Mouse (Mus musculus) heart, embryonic 11.5 days (tissue): ENCODE measurements around the gene Olfr1416. TPM values are rescaled to one million over a fixed set of nuclear protein-coding genes. Genes with fewer than 3 reads are reported as not detected.
A peak's percentile ranks its signal among the peaks of the same experiment; 100 is the strongest.

Source experiments
- ATAC-seq: fragments of 200-750 bp; cut with Nextera tagmentation; replicated peaks from 2 replicates; pipeline ENCODE4 v1.8.0; 2017; ENCODE audit warnings: moderate library complexity; ENCODE audit not compliant: insufficient number of reproducible peaks, low FRiP score, low TSS enrichment
- H3K27ac ChIP-seq: fragments of 300-500 bp; sonication (generic); 2 replicates; pipeline ENCODE4 v1.5.1; 2014; ENCODE audit warnings: mild to moderate bottlenecking, low read depth, low read length
- H3K27me3 ChIP-seq: fragments of 300-500 bp; sonication (generic); 2 replicates; pipeline ENCODE4 v1.6.1; 2014; ENCODE audit warnings: mild to moderate bottlenecking, low read length, mixed read lengths; ENCODE audit not compliant: control insufficient read depth, insufficient read depth
- H3K36me3 ChIP-seq: fragments of 300-500 bp; sonication (generic); 2 replicates; pipeline ENCODE4 v1.6.1; 2014; ENCODE audit warnings: mild to moderate bottlenecking, low read length, moderate library complexity, mixed read lengths; ENCODE audit not compliant: control insufficient read depth, insufficient read depth
- H3K4me1 ChIP-seq: fragments of 300-500 bp; sonication (generic); 2 replicates; pipeline ENCODE4 v1.6.1; 2014; ENCODE audit warnings: low read length; ENCODE audit not compliant: control insufficient read depth, insufficient read depth
- H3K4me2 ChIP-seq: fragments of 300-500 bp; sonication (generic); 2 replicates; pipeline ENCODE4 v1.6.1; 2014; ENCODE audit warnings: mild to moderate bottlenecking, moderate library complexity
- H3K4me3 ChIP-seq: fragments of 300-500 bp; sonication (generic); 2 replicates; pipeline ENCODE4 v1.5.1; 2014; ENCODE audit warnings: low read depth, low read length
- H3K9ac ChIP-seq: fragments of 300-500 bp; sonication (generic); 2 replicates; pipeline ENCODE4 v1.6.1; 2014; ENCODE audit warnings: mild to moderate bottlenecking, low read depth, low read length, moderate library complexity
- H3K9me3 ChIP-seq: fragments of 300-500 bp; sonication (generic); replicated peaks from 2 replicates; pipeline ENCODE4 v1.6.1; 2016; ENCODE audit warnings: low read length; ENCODE audit not compliant: control insufficient read depth
- WGBS: fragments of 180-500 bp; shearing (Covaris S2); extraction: QIAGEN DNeasy Blood & Tissue Kit; methylation state at CpG from one replicate; pipeline ENCODE4 v1.1.7; 2014; ENCODE audit not compliant: insufficient replicate concordance; 5-methylcytosine and 5-hydroxymethylcytosine counted together
- polyA plus RNA-seq: library from polyadenylated mRNA; unstranded; fragments of >200 nt; fragmentation: Nextera tagmentation; extraction: Ambion mirVana; gene quantifications from 2 replicates; pipeline ENCODE4 v1.2.1, GENCODE M21; 2014

Gene Olfr1416
- polyA plus RNA-seq, 1 experiment from 2014 or later: not detected

DNA sequence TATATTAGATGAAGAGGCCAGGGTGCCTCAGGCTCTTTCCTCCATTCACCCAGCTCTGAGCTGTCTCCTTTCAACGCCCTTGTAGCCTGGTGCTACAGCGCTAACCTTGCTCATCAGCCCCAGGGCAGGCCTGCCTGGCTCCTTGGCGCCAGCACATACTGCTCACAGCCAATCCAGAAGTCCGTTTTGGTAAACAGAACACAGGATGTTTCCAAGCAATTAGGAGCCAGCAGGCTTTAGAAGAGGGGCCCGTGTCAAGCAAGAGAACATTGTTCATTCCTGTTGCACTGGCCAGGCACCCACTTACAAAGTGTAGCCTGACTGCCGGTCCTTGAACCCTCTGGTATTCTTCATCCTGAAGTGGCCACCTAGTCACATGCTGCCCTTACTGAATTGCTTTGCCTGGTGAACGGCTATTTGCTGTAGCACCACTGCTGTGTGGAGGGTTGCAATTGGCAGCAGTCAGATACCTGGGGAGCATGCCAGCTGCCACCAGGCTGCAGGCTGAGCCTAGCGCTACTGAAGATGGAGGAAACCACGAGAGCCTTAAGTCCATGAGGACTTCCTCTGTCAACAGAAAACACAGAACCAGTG lies 47.1 kb downstream of the Olfr1416 start:
- peak; percentile 36 for ATAC-seq
- Histone ChIP-seq H3K27me3 (no peaks in the 10 kb centered on the region), H3K9ac (no peak overlapping the region), H3K36me3 (peaks cover 11% of the 10 kb centered on the region), H3K9me3 (no peaks in the 10 kb centered on the region), H3K27ac (peak overlapping the region; percentile 70), H3K4me1 (peaks cover 21% of the 10 kb centered on the region), H3K4me2 (no peak overlapping the region), H3K4me3 (no peak overlapping the region)
- WGBS: 30% methylated on average over 9 of the region's 9 CpGs

DNA sequence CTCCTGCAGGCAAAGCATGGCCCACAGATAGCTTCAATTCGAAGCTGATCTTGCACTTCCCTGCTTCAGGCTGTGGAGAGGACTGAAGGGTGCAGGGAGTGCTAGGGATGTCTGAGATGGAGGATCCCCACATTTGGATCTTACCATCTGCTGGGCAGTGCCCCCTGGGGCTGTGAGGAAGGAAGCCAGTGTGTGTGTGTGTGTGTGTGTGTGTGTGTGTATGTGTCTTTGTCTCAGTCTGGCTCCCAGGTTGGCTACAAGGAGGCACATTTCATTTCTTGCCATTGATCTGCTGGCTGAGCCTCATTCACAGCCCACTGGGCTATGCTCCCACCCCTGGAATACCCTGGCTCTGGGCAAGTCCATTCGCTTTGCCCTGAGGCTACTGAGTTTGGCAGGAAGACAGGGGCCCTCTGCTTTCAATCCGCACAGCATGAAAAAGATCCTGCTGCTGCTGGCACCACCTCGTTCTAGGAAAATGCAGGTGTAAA lies 48.0 kb downstream of the Olfr1416 start:
- 53% methylated on average over 4 of the region's 4 CpGs for WGBS
- no peaks in the 10 kb centered on the region for H3K27me3 ChIP-seq
- no peak overlapping the region for H3K9ac ChIP-seq

DNA sequence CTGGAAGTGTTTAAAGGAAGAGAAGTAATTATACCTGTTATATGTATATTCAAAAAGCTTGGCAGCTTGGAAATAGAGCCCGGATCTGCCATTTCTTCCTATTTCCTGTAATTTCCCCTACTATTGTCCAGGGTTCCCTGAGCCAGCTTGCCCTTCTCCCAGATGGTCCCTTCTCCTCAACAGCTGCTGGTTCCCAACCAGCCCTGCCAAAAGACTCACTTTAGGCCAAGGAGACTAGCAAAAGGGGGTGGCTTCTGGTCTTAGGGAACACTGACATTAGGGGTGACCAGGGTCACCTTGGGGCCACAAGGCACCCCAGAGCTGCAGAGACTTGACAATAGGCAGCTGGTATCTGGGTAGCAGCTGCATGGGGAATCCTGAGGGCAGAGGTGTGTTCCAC lies 49.9 kb downstream of the Olfr1416 start:
- no peaks in the 10 kb centered on the region for H3K9me3 ChIP-seq
- no peak overlapping the region for H3K27ac ChIP-seq
- WGBS: 83% methylated on average over 1 of the region's 1 CpGs
- H3K9ac ChIP-seq: no peak overlapping the region
- H3K36me3 ChIP-seq: peaks cover 10% of the 10 kb centered on the region
- no peaks in the 10 kb centered on the region; the same call in 1 of the 2 replicates for H3K27me3 ChIP-seq
- H3K4me3 ChIP-seq: no peak overlapping the region
- ATAC-seq: no peak
- H3K4me1 ChIP-seq: peaks cover 17% of the 10 kb centered on the region
- no peak overlapping the region for H3K4me2 ChIP-seq

More for the DNA sequence above, 48.0 kb downstream of the Olfr1416 start:
- Histone ChIP-seq H3K4me2 (no peak overlapping the region), H3K4me1 (peaks cover 21% of the 10 kb centered on the region), H3K36me3 (peaks cover 10% of the 10 kb centered on the region), H3K27ac (0 out of 2 replicates have a peak overlapping the region, but pooled peaks have one; percentile 70), H3K9me3 (no peaks in the 10 kb centered on the region), H3K4me3 (no peak overlapping the region)
- no peak for ATAC-seq

DNA sequence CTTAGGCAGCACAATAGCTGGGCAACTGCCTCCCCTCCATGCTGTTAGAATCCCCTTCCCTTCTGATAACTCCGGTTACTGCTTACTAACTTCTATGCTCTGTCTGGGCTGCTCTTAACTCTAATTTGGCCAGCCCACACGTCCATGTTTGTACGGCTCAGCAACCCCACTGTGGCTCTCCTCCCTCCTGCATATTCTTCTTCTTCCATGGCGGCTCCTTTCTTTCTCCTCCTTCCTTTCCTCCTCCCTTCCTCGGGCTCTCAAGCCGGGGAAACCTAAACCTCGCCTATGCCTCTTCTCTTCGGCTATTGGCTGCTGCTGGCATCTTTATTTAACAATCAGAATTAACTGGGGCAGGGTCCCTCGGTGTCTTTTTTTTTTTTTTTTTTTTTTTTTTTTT lies 52.1 kb downstream of the Olfr1416 start:
- H3K4me2 ChIP-seq: no peak overlapping the region
- H3K4me3 ChIP-seq: no peak overlapping the region
- no peaks in the 10 kb centered on the region for H3K9me3 ChIP-seq
- WGBS: 70% methylated on average over 9 of the region's 9 CpGs
- no peaks in the 10 kb centered on the region; the same call in 1 of the 2 replicates for H3K27me3 ChIP-seq
- no peak for ATAC-seq
- H3K4me1 ChIP-seq: peaks cover 11% of the 10 kb centered on the region
- no peak overlapping the region for H3K27ac ChIP-seq
- H3K36me3 ChIP-seq: no peaks in the 10 kb centered on the region
- H3K9ac ChIP-seq: no peak overlapping the region

DNA sequence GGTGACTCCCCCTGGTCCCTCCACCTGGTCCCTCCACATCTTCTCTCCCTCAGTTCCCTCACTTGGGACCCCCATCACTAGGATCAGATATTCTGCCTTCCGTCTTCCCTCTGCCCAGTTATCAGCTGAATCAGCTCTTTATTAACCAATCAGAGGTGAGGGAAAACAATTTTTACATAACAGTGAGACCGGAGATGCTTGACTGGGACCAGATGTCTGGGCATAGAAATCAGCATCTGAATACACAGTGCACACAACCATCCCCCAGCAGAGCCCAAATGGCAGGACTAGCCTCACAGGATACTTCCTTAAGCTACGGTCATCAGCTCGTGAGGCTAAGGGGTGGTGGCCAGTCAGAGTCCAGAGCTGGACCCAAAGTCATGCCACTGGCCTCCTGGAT lies 52.8 kb downstream of the Olfr1416 start:
- no peak for ATAC-seq
- H3K27me3 ChIP-seq: no peaks in the 10 kb centered on the region; the same call in 1 of the 2 replicates
- 70% methylated on average over 4 of the region's 4 CpGs for WGBS
- H3K9me3 ChIP-seq: no peaks in the 10 kb centered on the region
- no peak overlapping the region for H3K4me3 ChIP-seq
- H3K4me2 ChIP-seq: no peak overlapping the region
- peaks cover 4% of the 10 kb centered on the region for H3K4me1 ChIP-seq
- H3K9ac ChIP-seq: no peak overlapping the region
- no peak overlapping the region for H3K27ac ChIP-seq
- H3K36me3 ChIP-seq: no peaks in the 10 kb centered on the region

DNA sequence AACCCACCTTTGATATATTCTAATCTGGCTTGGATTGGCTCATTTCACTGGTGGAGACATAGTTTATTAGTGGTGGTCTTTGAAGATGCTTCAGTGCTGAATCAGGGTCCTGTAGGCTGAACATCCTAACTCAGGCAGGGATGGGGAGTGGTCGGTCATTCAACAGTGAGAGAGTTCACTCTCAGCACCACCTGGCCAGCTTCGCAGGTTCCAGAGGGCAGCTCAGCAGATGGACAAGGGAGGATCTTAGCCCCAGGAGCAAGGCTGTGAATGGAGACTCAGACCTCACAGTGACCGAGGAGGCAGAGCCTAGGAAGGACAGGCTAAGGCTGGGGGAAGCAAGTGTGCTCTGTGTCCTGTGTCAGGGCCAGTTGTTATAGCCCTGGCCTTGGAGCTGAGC lies 53.5 kb downstream of the Olfr1416 start:
- H3K36me3 ChIP-seq: no peaks in the 10 kb centered on the region
- H3K9ac ChIP-seq: no peak overlapping the region
- H3K4me2 ChIP-seq: no peak overlapping the region
- no peaks in the 10 kb centered on the region; the same call in 1 of the 2 replicates for H3K27me3 ChIP-seq
- H3K9me3 ChIP-seq: no peaks in the 10 kb centered on the region
- H3K4me1 ChIP-seq: no peaks in the 10 kb centered on the region
- no peak overlapping the region for H3K4me3 ChIP-seq
- ATAC-seq: no peak
- 58% methylated on average over 3 of the region's 3 CpGs for WGBS
- no peak overlapping the region for H3K27ac ChIP-seq

DNA sequence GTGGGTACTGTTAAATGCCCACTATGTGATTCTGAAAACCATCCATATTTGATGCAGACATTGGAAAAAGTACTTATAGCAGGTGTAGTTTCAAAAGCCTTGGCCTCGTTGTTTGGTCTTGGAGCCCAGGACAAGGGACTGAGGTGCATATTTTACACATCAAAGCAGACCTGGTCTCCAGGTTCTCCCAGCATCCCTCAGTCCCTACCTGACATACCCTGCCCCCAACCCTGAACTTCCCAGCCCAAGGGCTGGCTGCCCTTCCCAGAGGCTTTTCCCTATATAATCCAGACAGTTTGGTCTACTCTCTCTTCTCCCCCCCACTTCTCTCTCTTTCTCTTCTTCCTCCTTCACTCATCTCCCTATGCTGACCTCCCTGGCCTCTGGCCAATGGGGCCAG lies 53.9 kb downstream of the Olfr1416 start:
- Histone ChIP-seq H3K9me3 (no peaks in the 10 kb centered on the region), H3K4me2 (no peak overlapping the region), H3K4me1 (no peaks in the 10 kb centered on the region), H3K9ac (no peak overlapping the region), H3K27me3 (no peaks in the 10 kb centered on the region; the same call in 1 of the 2 replicates), H3K27ac (no peak overlapping the region), H3K4me3 (no peak overlapping the region), H3K36me3 (no peaks in the 10 kb centered on the region)
- WGBS: 69% methylated on average over 1 of the region's 1 CpGs
- ATAC-seq: no peak
